Mouse (Mus musculus): ENCODE measurements around the gene Tmem33. TPM values are rescaled to one million over a fixed set of nuclear protein-coding genes. Genes with fewer than 3 reads are reported as not detected.

Gene Tmem33
- 107 and 152 TPM in 2 replicates for polyA plus RNA-seq (2012; rRNA removed)

GRCm38 (mm10) chr5:67260531-67261371, at the start of gene Tmem33:
Tmem33 (plus strand) TSS chr5:67260565.
- peak; percentile 94 for DNase-seq (ENCODE audit: low read depth, low spot score)
- WGBS: under 1% methylated on average over 67 of the region's 67 CpGs

- DNase-seq (ENCODE audit: low read depth, low spot score): no peak
- 32% methylated on average over 5 of the region's 5 CpGs for WGBS
Observed at GRCm38 (mm10) chr5:67213168-67213567, 47.2 kb upstream of the Tmem33 start.

GRCm38 (mm10) chr5:67215121-67216030, 45.0 kb upstream of the Tmem33 start:
- 3% methylated on average over 28 of the region's 28 CpGs for WGBS
- no peak for DNase-seq (ENCODE audit: low read depth, low spot score)

GRCm38 (mm10) chr5:67216031-67216778, 44.2 kb upstream of the Tmem33 start:
- 4% methylated on average over 49 of the region's 49 CpGs for WGBS
- no peak for DNase-seq (ENCODE audit: low read depth, low spot score)

GRCm38 (mm10) chr5:67216779-67217095, 43.6 kb upstream of the Tmem33 start:
- WGBS: 4% methylated on average over 9 of the region's 9 CpGs
- no peak for DNase-seq (ENCODE audit: low read depth, low spot score)

- no peak for DNase-seq (ENCODE audit: low read depth, low spot score)
- WGBS: 10% methylated on average over 6 of the region's 6 CpGs
Observed at GRCm38 (mm10) chr5:67221901-67222300, 38.5 kb upstream of the Tmem33 start.

- no peak for DNase-seq (ENCODE audit: low read depth, low spot score)
- 4% methylated on average over 44 of the region's 44 CpGs for WGBS
Observed at GRCm38 (mm10) chr5:67222440-67223390, 37.6 kb upstream of the Tmem33 start.

- 7% methylated on average over 15 of the region's 15 CpGs for WGBS
- DNase-seq (ENCODE audit: low read depth, low spot score): no peak
Observed at GRCm38 (mm10) chr5:67223391-67224121, 36.8 kb upstream of the Tmem33 start.

GRCm38 (mm10) chr5:67224122-67224502, 36.3 kb upstream of the Tmem33 start:
- DNase-seq (ENCODE audit: low read depth, low spot score): no peak
- WGBS: 16% methylated on average over 6 of the region's 6 CpGs

- DNase-seq (ENCODE audit: low read depth, low spot score): no peak
- 58% methylated on average over 7 of the region's 7 CpGs for WGBS
Observed at GRCm38 (mm10) chr5:67225758-67226157, 34.6 kb upstream of the Tmem33 start.

- WGBS: 12% methylated on average over 11 of the region's 11 CpGs
- no peak for DNase-seq (ENCODE audit: low read depth, low spot score)
Observed at GRCm38 (mm10) chr5:67227261-67227660, 33.1 kb upstream of the Tmem33 start.

- WGBS: 6% methylated on average over 15 of the region's 15 CpGs
- DNase-seq (ENCODE audit: low read depth, low spot score): no peak
Observed at GRCm38 (mm10) chr5:67227682-67228444, 32.5 kb upstream of the Tmem33 start.

GRCm38 (mm10) chr5:67234682-67235081, 25.7 kb upstream of the Tmem33 start:
- WGBS: 57% methylated on average over 4 of the region's 4 CpGs
- DNase-seq (ENCODE audit: low read depth, low spot score): no peak

GRCm38 (mm10) chr5:67235462-67235861, 24.9 kb upstream of the Tmem33 start:
- 23% methylated on average over 3 of the region's 3 CpGs for WGBS
- no peak for DNase-seq (ENCODE audit: low read depth, low spot score)

GRCm38 (mm10) chr5:67236601-67237000, 23.8 kb upstream of the Tmem33 start:
- WGBS: 90% methylated on average over 3 of the region's 3 CpGs
- DNase-seq (ENCODE audit: low read depth, low spot score): no peak

- DNase-seq (ENCODE audit: low read depth, low spot score): no peak
- WGBS: 5% methylated on average over 1 of the region's 1 CpGs
Observed at GRCm38 (mm10) chr5:67238303-67238702, 22.1 kb upstream of the Tmem33 start.

- DNase-seq (ENCODE audit: low read depth, low spot score): no peak
- 79% methylated on average over 6 of the region's 6 CpGs for WGBS
Observed at GRCm38 (mm10) chr5:67241713-67242112, 18.7 kb upstream of the Tmem33 start.

GRCm38 (mm10) chr5:67243231-67243630, 17.1 kb upstream of the Tmem33 start:
- DNase-seq (ENCODE audit: low read depth, low spot score): no peak
- WGBS: 81% methylated on average over 5 of the region's 5 CpGs
